Mouse (Mus musculus) bone marrow macrophage, adult 2 months (primary cell): Measurements from ENCODE around the gene Helq.

ENCODE experiments used
- CTCF ChIP-seq: IDR thresholded peaks from 2 replicates; pipeline ENCODE4 v1.5.1; 2012; ENCODE audit warnings: low read depth, mild to moderate bottlenecking, low read length, moderate library complexity
- POLR2A ChIP-seq: IDR thresholded peaks from 2 replicates; pipeline ENCODE4 v1.6.1; 2012; ENCODE audit warnings: mild to moderate bottlenecking, low read depth, low read length, borderline replicate concordance

DNA sequence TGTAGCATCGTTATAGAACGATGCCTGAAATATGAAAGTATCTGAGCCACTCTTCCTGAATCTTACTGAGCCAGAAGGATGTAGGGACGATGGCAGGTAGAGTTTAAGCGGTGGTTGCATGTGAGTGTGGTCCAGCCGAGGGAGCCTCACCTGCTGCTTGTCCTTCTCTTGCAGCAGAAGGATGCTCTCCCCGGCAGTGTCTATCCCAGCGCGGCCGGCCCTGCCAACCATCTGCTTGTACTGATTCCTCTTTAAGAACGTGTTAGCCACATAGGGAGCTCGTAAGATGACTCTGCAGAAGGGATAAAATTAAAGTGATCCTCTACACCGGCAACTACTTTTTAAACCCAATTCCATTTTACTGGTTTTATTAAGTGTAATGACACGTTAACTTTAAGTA is 19.4 kb downstream of the Helq start:
- TF ChIP-seq CTCF (no peak), POLR2A (no peak)
